Mouse (Mus musculus): Measurements from ENCODE around the gene Map3k14. TPM values are rescaled to one million over a fixed set of nuclear protein-coding genes. Genes with fewer than 3 reads are reported as not detected.

Map3k14 gene
- polyA plus RNA-seq (2015; fragmentation: Nextera tagmentation; extraction: Ambion mirVana): 3.6 and 5.0 TPM in 2 replicates

- H3K4me2 ChIP-seq (replicated peaks): peak within 1 kb of the TSS; percentile 83
- H3K27me3 ChIP-seq: no peaks in the 10 kb centered on the region
- H3K4me1 ChIP-seq (replicated peaks): peaks cover 51% of the 10 kb centered on the region
- no peaks in the 10 kb centered on the region for H3K36me3 ChIP-seq
- under 1% methylated on average over 55 of the region's 55 CpGs for WGBS
- peak; percentile 99 for ATAC-seq
- no peaks in the 10 kb centered on the region for H3K9me3 ChIP-seq
- H3K4me3 ChIP-seq (replicated peaks): peak within 1 kb of the TSS; percentile 65
- peak within 1 kb of the TSS; percentile 85 for H3K9ac ChIP-seq (replicated peaks)
- peak within 1 kb of the TSS; percentile 93 for H3K27ac ChIP-seq
Measured at GRCm38 (mm10) chr11:103267346-103268219, at the start of gene Map3k14. Gene Map3k14, minus strand, starts transcription at chr11:103267472.

- ATAC-seq: no peak
- Histone ChIP-seq H3K9me3 (no peaks in the 10 kb centered on the region), H3K36me3 (no peaks in the 10 kb centered on the region), H3K4me3 (replicated peaks) (no peak overlapping the region), H3K4me2 (replicated peaks) (no peak overlapping the region), H3K4me1 (replicated peaks) (peaks cover 8% of the 10 kb centered on the region), H3K9ac (replicated peaks) (no peak overlapping the region), H3K27me3 (peaks cover 13% of the 10 kb centered on the region; the same call in 1 of the 2 replicates), H3K27ac (no peak overlapping the region)
- 88% methylated on average over 5 of the region's 5 CpGs for WGBS
Measured at GRCm38 (mm10) chr11:103315379-103315778, 48.1 kb upstream of the Map3k14 start.

GRCm38 (mm10) chr11:103314736-103315374, 47.6 kb upstream of the Map3k14 start:
- H3K4me2 ChIP-seq (replicated peaks): no peak overlapping the region
- H3K4me3 ChIP-seq (replicated peaks): no peak overlapping the region
- H3K27ac ChIP-seq: no peak overlapping the region
- ATAC-seq: no peak
- H3K27me3 ChIP-seq: peaks cover 13% of the 10 kb centered on the region; the same call in 1 of the 2 replicates
- H3K9ac ChIP-seq (replicated peaks): no peak overlapping the region
- H3K9me3 ChIP-seq: no peaks in the 10 kb centered on the region
- H3K36me3 ChIP-seq: no peaks in the 10 kb centered on the region
- WGBS: 77% methylated on average over 10 of the region's 10 CpGs
- peaks cover 8% of the 10 kb centered on the region for H3K4me1 ChIP-seq (replicated peaks)

- H3K9ac ChIP-seq (replicated peaks): no peak overlapping the region
- H3K27me3 ChIP-seq: peaks cover 13% of the 10 kb centered on the region; the same call in 1 of the 2 replicates
- no peaks in the 10 kb centered on the region for H3K36me3 ChIP-seq
- no peak for ATAC-seq
- H3K9me3 ChIP-seq: no peaks in the 10 kb centered on the region
- no peak overlapping the region for H3K4me3 ChIP-seq (replicated peaks)
- H3K27ac ChIP-seq: no peak overlapping the region
- no peak overlapping the region for H3K4me2 ChIP-seq (replicated peaks)
- peaks cover 8% of the 10 kb centered on the region for H3K4me1 ChIP-seq (replicated peaks)
- 85% methylated on average over 6 of the region's 6 CpGs for WGBS
Measured at GRCm38 (mm10) chr11:103313542-103313941, 46.3 kb upstream of the Map3k14 start.

GRCm38 (mm10) chr11:103312655-103313255, 45.5 kb upstream of the Map3k14 start:
- Histone ChIP-seq H3K27me3 (peaks cover 11% of the 10 kb centered on the region; the same call in 1 of the 2 replicates), H3K4me1 (replicated peaks) (peaks cover 8% of the 10 kb centered on the region), H3K36me3 (no peaks in the 10 kb centered on the region), H3K9ac (replicated peaks) (no peak overlapping the region), H3K4me3 (replicated peaks) (no peak overlapping the region), H3K27ac (no peak overlapping the region), H3K4me2 (replicated peaks) (no peak overlapping the region), H3K9me3 (no peaks in the 10 kb centered on the region)
- 43% methylated on average over 8 of the region's 8 CpGs for WGBS
- ATAC-seq: no peak

GRCm38 (mm10) chr11:103311960-103312611, 44.8 kb upstream of the Map3k14 start:
- WGBS: 6% methylated on average over 30 of the region's 30 CpGs

GRCm38 (mm10) chr11:103309956-103310574, 42.8 kb upstream of the Map3k14 start:
- Histone ChIP-seq H3K9ac (replicated peaks) (no peak overlapping the region), H3K4me3 (replicated peaks) (no peak overlapping the region), H3K4me1 (replicated peaks) (peaks cover 8% of the 10 kb centered on the region), H3K36me3 (no peaks in the 10 kb centered on the region), H3K27ac (no peak overlapping the region), H3K4me2 (replicated peaks) (no peak overlapping the region), H3K27me3 (peaks cover 8% of the 10 kb centered on the region; the same call in 1 of the 2 replicates), H3K9me3 (no peaks in the 10 kb centered on the region)
- WGBS: 84% methylated on average over 10 of the region's 10 CpGs
- ATAC-seq: no peak

More at GRCm38 (mm10) chr11:103311960-103312611, 44.8 kb upstream of the Map3k14 start:
- Histone ChIP-seq H3K9ac (replicated peaks) (peak overlapping the region; percentile 59), H3K9me3 (no peaks in the 10 kb centered on the region), H3K4me1 (replicated peaks) (peaks cover 8% of the 10 kb centered on the region), H3K27ac (no peak overlapping the region), H3K4me2 (replicated peaks) (peak overlapping the region; percentile 63), H3K27me3 (peaks cover 11% of the 10 kb centered on the region; the same call in 1 of the 2 replicates), H3K4me3 (replicated peaks) (peak overlapping the region; percentile 39), H3K36me3 (no peaks in the 10 kb centered on the region)
- ATAC-seq: peak; percentile 67; the same call in 1 of the 2 replicates

GRCm38 (mm10) chr11:103307910-103308309, 40.6 kb upstream of the Map3k14 start:
- peaks cover 8% of the 10 kb centered on the region; the same call in 1 of the 2 replicates for H3K27me3 ChIP-seq
- no peak overlapping the region for H3K27ac ChIP-seq
- 79% methylated on average over 8 of the region's 8 CpGs for WGBS
- H3K9me3 ChIP-seq: no peaks in the 10 kb centered on the region
- no peak overlapping the region for H3K9ac ChIP-seq (replicated peaks)
- no peak overlapping the region for H3K4me2 ChIP-seq (replicated peaks)
- no peak overlapping the region for H3K4me3 ChIP-seq (replicated peaks)
- no peaks in the 10 kb centered on the region for H3K36me3 ChIP-seq
- H3K4me1 ChIP-seq (replicated peaks): peaks cover 8% of the 10 kb centered on the region
- no peak for ATAC-seq

GRCm38 (mm10) chr11:103304525-103304924, 37.3 kb upstream of the Map3k14 start:
- Histone ChIP-seq H3K4me3 (replicated peaks) (no peak overlapping the region), H3K4me1 (replicated peaks) (no peaks in the 10 kb centered on the region), H3K36me3 (no peaks in the 10 kb centered on the region), H3K27me3 (no peaks in the 10 kb centered on the region), H3K9ac (replicated peaks) (no peak overlapping the region), H3K4me2 (replicated peaks) (no peak overlapping the region), H3K27ac (no peak overlapping the region), H3K9me3 (no peaks in the 10 kb centered on the region)
- no peak for ATAC-seq
- WGBS: 82% methylated on average over 9 of the region's 9 CpGs

GRCm38 (mm10) chr11:103294772-103295171, 27.5 kb upstream of the Map3k14 start:
- H3K4me3 ChIP-seq (replicated peaks): no peak overlapping the region
- no peak for ATAC-seq
- no peak overlapping the region for H3K4me2 ChIP-seq (replicated peaks)
- H3K9me3 ChIP-seq: no peaks in the 10 kb centered on the region
- 92% methylated on average over 7 of the region's 7 CpGs for WGBS
- no peak overlapping the region for H3K9ac ChIP-seq (replicated peaks)
- no peaks in the 10 kb centered on the region for H3K27me3 ChIP-seq
- H3K4me1 ChIP-seq (replicated peaks): peaks cover 6% of the 10 kb centered on the region
- no peaks in the 10 kb centered on the region for H3K36me3 ChIP-seq
- no peak overlapping the region for H3K27ac ChIP-seq

GRCm38 (mm10) chr11:103294066-103294465, 26.8 kb upstream of the Map3k14 start:
- WGBS: 91% methylated on average over 6 of the region's 6 CpGs

More at GRCm38 (mm10) chr11:103294066-103294465, 26.8 kb upstream of the Map3k14 start:
- no peaks in the 10 kb centered on the region for H3K27me3 ChIP-seq
- peaks cover 6% of the 10 kb centered on the region for H3K4me1 ChIP-seq (replicated peaks)
- no peak overlapping the region for H3K9ac ChIP-seq (replicated peaks)
- no peak overlapping the region for H3K4me2 ChIP-seq (replicated peaks)
- H3K9me3 ChIP-seq: no peaks in the 10 kb centered on the region
- no peak overlapping the region for H3K4me3 ChIP-seq (replicated peaks)
- H3K27ac ChIP-seq: no peak overlapping the region
- H3K36me3 ChIP-seq: no peaks in the 10 kb centered on the region
- no peak for ATAC-seq

Data from midbrain, embryonic 13.5 days (tissue).